ENCODE assay signal across 8 mouse cellular contexts in genomic region chr10:79701443-79702129, GRCm38 (mm10). TPM values are rescaled to one million over a fixed set of nuclear protein-coding genes. Genes with fewer than 3 reads are reported as not detected.
DNase-seq lines count a peak whose midpoint lies in the region; ATAC-seq and TF ChIP-seq lines count a peak whose summit lies in the region.

No protein-coding gene starts in this region.

- WGBS in liver, adult 2 months: 21% methylated on average over 10 of the region's 10 CpGs
- 49% methylated on average over 10 of the region's 10 CpGs for WGBS in heart, embryonic 10.5 days
- WGBS in kidney, embryonic 15.5 days: 47% methylated on average over 10 of the region's 10 CpGs
- 63% methylated on average over 10 of the region's 10 CpGs for WGBS in midbrain, embryonic 11.5 days

- TF ChIP-seq CTCF in liver, adult 2 months (IDR thresholded peaks at IDR 0.05; ENCODE audit: low read depth, low read length): no peak

- H3K27ac ChIP-seq in liver, adult 2 months (replicated peaks; ENCODE audit: insufficient read depth, low read depth, low read length): peak overlapping the region; percentile 45
- peak overlapping the region; percentile 81 for H3K27ac ChIP-seq in heart, embryonic 10.5 days
- peak overlapping the region; percentile 68 for H3K27ac ChIP-seq in kidney, embryonic 15.5 days
- H3K27ac ChIP-seq in midbrain, embryonic 11.5 days (ENCODE audit: low read depth, low read length): no peak overlapping the region

- peaks cover 29% of the 10 kb centered on the region for H3K4me1 ChIP-seq in liver, adult 2 months (ENCODE audit: control insufficient read depth, insufficient read depth, low read length)
- peaks cover 40% of the 10 kb centered on the region for H3K4me1 ChIP-seq in heart, embryonic 10.5 days
- H3K4me1 ChIP-seq in kidney, embryonic 15.5 days: peaks cover 37% of the 10 kb centered on the region
- H3K4me1 ChIP-seq in midbrain, embryonic 11.5 days (ENCODE audit: control insufficient read depth, insufficient read depth, low read length): peaks cover 17% of the 10 kb centered on the region

- H3K36me3 ChIP-seq in liver, adult 2 months (ENCODE audit: control insufficient read depth, insufficient read depth, low read length): no peaks in the 10 kb centered on the region
- H3K36me3 ChIP-seq in heart, embryonic 10.5 days: peaks cover 6% of the 10 kb centered on the region
- peaks cover 5% of the 10 kb centered on the region; the same call in 1 of the 2 replicates for H3K36me3 ChIP-seq in kidney, embryonic 15.5 days
- no peaks in the 10 kb centered on the region for H3K36me3 ChIP-seq in midbrain, embryonic 11.5 days (ENCODE audit: control insufficient read depth, insufficient read depth, low read length)

- no peaks in the 10 kb centered on the region for H3K9me3 ChIP-seq in heart, embryonic 10.5 days
- H3K9me3 ChIP-seq in kidney, embryonic 15.5 days (replicated peaks): no peaks in the 10 kb centered on the region
- no peaks in the 10 kb centered on the region for H3K9me3 ChIP-seq in midbrain, embryonic 11.5 days (ENCODE audit: control insufficient read depth, low read length)

- peaks cover 15% of the 10 kb centered on the region; the same call in 1 of the 2 replicates for H3K79me2 ChIP-seq in liver, adult 2 months (ENCODE audit: control insufficient read depth, insufficient read depth, low read length)

- no peak overlapping the region for H3K4me3 ChIP-seq in liver, adult 2 months (ENCODE audit: insufficient read depth, low read depth, low read length)
- H3K4me3 ChIP-seq in heart, embryonic 10.5 days: peak overlapping the region; percentile 8; the same call in 1 of the 2 replicates
- H3K4me3 ChIP-seq in kidney, embryonic 15.5 days (replicated peaks): no peak overlapping the region
- no peak overlapping the region for H3K4me3 ChIP-seq in midbrain, embryonic 11.5 days (ENCODE audit: low read depth, low read length)

- peak; percentile 92 for DNase-seq in liver, adult 2 months (ENCODE audit: extremely low read depth, low read depth, low spot score)
- DNase-seq in liver: no peak
- peak; percentile 76 for DNase-seq in heart, embryonic 10.5 days (ENCODE audit: low spot score)
- peak; percentile 76 to 90 for DNase-seq in lung, postnatal 4 days
- DNase-seq in urinary bladder, postnatal 25 days (ENCODE audit: low spot score): no peak
- DNase-seq in midbrain, embryonic 11.5 days (ENCODE audit: low spot score, missing footprints): no peak
- DNase-seq in layer of hippocampus, postnatal 25 days (ENCODE audit: extremely low spot score in 1 of 2, low spot score in 1 of 2): no peak

- H3K27me3 ChIP-seq in liver, adult 2 months (ENCODE audit: control insufficient read depth, insufficient read depth, low read length): no peaks in the 10 kb centered on the region
- no peaks in the 10 kb centered on the region for H3K27me3 ChIP-seq in heart, embryonic 10.5 days (ENCODE audit: insufficient read depth, poor library complexity, severe bottlenecking)
- no peaks in the 10 kb centered on the region for H3K27me3 ChIP-seq in kidney, embryonic 15.5 days
- no peaks in the 10 kb centered on the region for H3K27me3 ChIP-seq in midbrain, embryonic 11.5 days (ENCODE audit: control insufficient read depth, insufficient read depth, low read length)

- no peak overlapping the region for H3K4me2 ChIP-seq in kidney, embryonic 15.5 days
- no peak overlapping the region for H3K4me2 ChIP-seq in midbrain, embryonic 11.5 days

- no peak overlapping the region for H3K9ac ChIP-seq in liver, adult 2 months (ENCODE audit: low read depth, low read length)
- H3K9ac ChIP-seq in kidney, embryonic 15.5 days: no peak overlapping the region
- H3K9ac ChIP-seq in midbrain, embryonic 11.5 days (ENCODE audit: low read length): no peak overlapping the region

- TF ChIP-seq POLR2A in liver, adult 2 months (IDR thresholded peaks at IDR 0.05; ENCODE audit: extremely low read depth, insufficient read depth, low read length): no peak

- ATAC-seq in kidney, embryonic 15.5 days (replicated peaks; ENCODE audit: low FRiP score): no peak
- no peak for ATAC-seq in midbrain, embryonic 11.5 days (ENCODE audit: low FRiP score)

RNA-seq across cellular contexts. Expression of gene Bsg, which starts 2.7 kb away (rescaled TPM):
- total RNA-seq in liver, adult 2 months (2014; rRNA removed): 652 and 839 TPM in 2 replicates
- polyA plus RNA-seq in liver, adult 2 months (2012; rRNA removed): 523 and 643 TPM in 2 replicates
- 1,251 and 1,319 TPM in 2 replicates for polyA plus RNA-seq in heart, embryonic 10.5 days (2016; fragmentation: Nextera tagmentation; extraction: Ambion mirVana)
- 913 and 925 TPM in 2 replicates for polyA plus RNA-seq in kidney, embryonic 15.5 days (2015; fragmentation: Nextera tagmentation; extraction: Ambion mirVana)
- 576 and 580 TPM in 2 replicates for polyA plus RNA-seq in midbrain, embryonic 11.5 days (2014; fragmentation: Nextera tagmentation; extraction: Ambion mirVana)
- 100 to 1,000 TPM; 610 to 665 TPM for total RNA-seq in layer of hippocampus, postnatal 25 days (2021)

RNA-seq across cellular contexts. Expression of gene Gzmm, which starts 12.8 kb away (rescaled TPM):
- 0.09 and 0.34 TPM in 2 replicates for total RNA-seq in liver, adult 2 months (2014; rRNA removed)
- polyA plus RNA-seq in liver, adult 2 months (2012; rRNA removed): 0.09 and 0.37 TPM in 2 replicates
- polyA plus RNA-seq in heart, embryonic 10.5 days (2016; fragmentation: Nextera tagmentation; extraction: Ambion mirVana): 0.46 and 0.54 TPM in 2 replicates
- 0.50 and 0.95 TPM in 2 replicates for polyA plus RNA-seq in kidney, embryonic 15.5 days (2015; fragmentation: Nextera tagmentation; extraction: Ambion mirVana)
- 0.27 and 0.58 TPM in 2 replicates for polyA plus RNA-seq in midbrain, embryonic 11.5 days (2014; fragmentation: Nextera tagmentation; extraction: Ambion mirVana)
- 1 to 10 TPM; 2.4 to 3.1 TPM for total RNA-seq in layer of hippocampus, postnatal 25 days (2021)

RNA-seq across cellular contexts. Expression of gene Hcn2, which starts 14.8 kb away (rescaled TPM):
- 0.09 and 0.13 TPM in 2 replicates for total RNA-seq in liver, adult 2 months (2014; rRNA removed)
- polyA plus RNA-seq in liver, adult 2 months (2012; rRNA removed): 0.45 and 0.67 TPM in 2 replicates
- not detected in 2 replicates for polyA plus RNA-seq in heart, embryonic 10.5 days (2016; fragmentation: Nextera tagmentation; extraction: Ambion mirVana)
- polyA plus RNA-seq in kidney, embryonic 15.5 days (2015; fragmentation: Nextera tagmentation; extraction: Ambion mirVana): 0.05 and 0.19 TPM in 2 replicates
- 0.22 TPM in 2 replicates for polyA plus RNA-seq in midbrain, embryonic 11.5 days (2014; fragmentation: Nextera tagmentation; extraction: Ambion mirVana)
- 100 to 1,000 TPM; 108 to 110 TPM for total RNA-seq in layer of hippocampus, postnatal 25 days (2021)

RNA-seq across cellular contexts. Expression of gene Cdc34, which starts 19.6 kb away (rescaled TPM):
- 82.1 and 91.1 TPM in 2 replicates for total RNA-seq in liver, adult 2 months (2014; rRNA removed)
- polyA plus RNA-seq in liver, adult 2 months (2012; rRNA removed): 215 and 222 TPM in 2 replicates
- polyA plus RNA-seq in heart, embryonic 10.5 days (2016; fragmentation: Nextera tagmentation; extraction: Ambion mirVana): 188 and 215 TPM in 2 replicates
- polyA plus RNA-seq in kidney, embryonic 15.5 days (2015; fragmentation: Nextera tagmentation; extraction: Ambion mirVana): 88.4 and 100 TPM in 2 replicates
- polyA plus RNA-seq in midbrain, embryonic 11.5 days (2014; fragmentation: Nextera tagmentation; extraction: Ambion mirVana): 149 and 178 TPM in 2 replicates
- total RNA-seq in layer of hippocampus, postnatal 25 days (2021): 10 to 100 TPM; 67.1 to 77.7 TPM

RNA-seq across cellular contexts. Expression of gene Tpgs1, which starts 32.4 kb away (rescaled TPM):
- 18.2 and 24.4 TPM in 2 replicates for total RNA-seq in liver, adult 2 months (2014; rRNA removed)
- polyA plus RNA-seq in liver, adult 2 months (2012; rRNA removed): 48.5 and 58.9 TPM in 2 replicates
- 52.3 and 59.4 TPM in 2 replicates for polyA plus RNA-seq in heart, embryonic 10.5 days (2016; fragmentation: Nextera tagmentation; extraction: Ambion mirVana)
- 71.2 and 81.4 TPM in 2 replicates for polyA plus RNA-seq in kidney, embryonic 15.5 days (2015; fragmentation: Nextera tagmentation; extraction: Ambion mirVana)
- 65.5 and 69.6 TPM in 2 replicates for polyA plus RNA-seq in midbrain, embryonic 11.5 days (2014; fragmentation: Nextera tagmentation; extraction: Ambion mirVana)
- 10 to 100 TPM; 74.9 to 79.7 TPM for total RNA-seq in layer of hippocampus, postnatal 25 days (2021)

Comparison
In these comparisons a context has a peak if more than half of its experiments do, and no peak if none do; other contexts are left out.
1. DNase-seq: peak in liver, adult 2 months (single experiment), heart, embryonic 10.5 days (single experiment) and lung, postnatal 4 days (2 of 2); none in liver (single experiment), urinary bladder, postnatal 25 days (single experiment), midbrain, embryonic 11.5 days (single experiment) and layer of hippocampus, postnatal 25 days (0 of 2).